Mouse (Mus musculus) cerebellum, adult 9-10 months (tissue): ENCODE results near the gene Afg1l.

Experiments
- DNase-seq: peaks from one replicate; pipeline ENCODE4 v3.0.0; 2022

Afg1l gene

DNA sequence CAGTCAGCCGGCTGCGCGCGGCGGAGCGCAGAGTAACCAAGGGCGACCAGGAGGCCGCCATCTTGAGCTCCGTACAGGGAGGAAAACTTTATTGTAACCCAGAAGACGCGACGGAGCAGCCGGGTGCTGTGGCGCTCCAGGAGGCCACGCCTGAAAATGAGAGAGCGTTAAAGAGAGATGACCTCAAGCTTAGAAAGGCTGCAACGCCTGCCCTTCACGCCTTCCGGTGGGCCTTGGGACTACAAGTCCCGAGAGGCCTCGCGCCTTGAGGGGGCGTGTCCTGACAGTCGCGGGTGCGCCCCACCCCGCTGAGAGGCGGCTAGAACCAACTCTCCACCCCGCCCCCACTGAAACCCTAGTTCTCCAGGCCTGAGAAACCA, at the start of gene Afg1l:
TSS of gene Afg1l (minus strand) at position 225 of the 380 bp plus-strand sequence.
- DNase-seq, result peak; percentile 96

DNA sequence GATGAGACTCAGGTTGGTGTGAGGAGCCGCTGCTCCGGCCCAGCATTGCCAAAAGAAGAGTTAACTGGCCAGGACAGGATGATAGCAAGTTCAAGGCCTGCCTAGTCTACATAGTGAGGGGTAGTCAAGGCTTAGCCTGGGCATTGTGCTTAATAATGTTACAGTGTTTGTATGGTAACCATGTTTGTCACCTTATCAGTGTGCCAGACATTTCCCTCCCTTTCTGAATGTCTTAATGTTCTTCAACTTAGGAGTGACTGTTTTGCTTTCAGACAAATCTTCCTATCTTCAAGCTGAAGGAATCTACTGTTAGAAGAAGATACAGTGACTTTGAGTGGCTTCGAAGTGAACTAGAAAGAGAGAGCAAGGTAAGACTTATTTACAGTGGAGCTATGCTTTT, 47.3 kb upstream of the Afg1l start:
- DNase-seq, result no peak

DNA sequence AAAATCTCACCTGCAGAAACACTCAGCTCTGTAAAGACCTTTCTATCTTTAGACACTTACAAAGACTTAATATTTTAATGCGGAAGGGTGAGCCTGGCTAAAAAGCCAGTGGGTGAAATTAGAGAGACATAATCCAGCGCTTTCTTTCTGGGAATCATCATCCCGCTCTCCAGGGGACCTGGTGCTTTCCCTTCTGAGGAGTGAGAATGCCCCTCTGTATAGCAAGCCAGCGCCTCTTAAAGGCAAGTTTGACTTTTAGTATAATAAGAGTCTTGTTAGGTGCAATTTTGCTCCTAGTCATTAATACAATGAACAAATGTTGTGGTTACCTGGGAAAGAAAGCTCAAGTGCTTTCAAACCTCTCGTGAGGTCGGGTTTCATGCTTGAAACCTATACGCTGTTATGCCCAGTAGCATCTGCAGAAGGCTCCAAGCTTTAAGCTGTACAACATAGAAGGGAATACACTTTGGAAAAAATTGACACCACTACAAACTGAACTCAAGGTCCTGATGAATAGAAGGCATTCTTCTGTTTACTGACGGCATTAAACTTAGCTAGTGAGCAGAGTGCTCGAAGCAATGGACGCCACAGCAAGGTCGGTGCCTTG, 45.3 kb upstream of the Afg1l start:
- DNase-seq, result no peak

DNA sequence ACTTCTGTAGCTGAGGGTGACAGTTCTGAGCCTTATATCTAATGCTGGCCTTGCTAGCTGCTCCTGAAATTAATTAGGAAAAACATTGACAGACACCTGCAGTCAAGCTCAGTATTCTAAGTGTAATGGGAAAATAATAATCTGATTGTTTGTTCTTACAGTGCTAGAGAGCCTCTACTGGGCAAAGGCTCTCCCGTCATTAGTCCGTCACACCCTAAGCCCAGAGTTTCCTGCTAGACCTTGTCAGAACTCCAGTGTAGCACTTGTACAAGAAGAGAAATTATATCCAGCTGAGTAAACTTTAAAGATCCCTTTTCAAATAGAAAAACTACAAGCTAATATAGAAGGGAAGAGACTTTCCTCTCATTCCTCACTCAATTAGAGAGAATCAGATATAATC, 44.5 kb upstream of the Afg1l start:
- no peak for DNase-seq

DNA sequence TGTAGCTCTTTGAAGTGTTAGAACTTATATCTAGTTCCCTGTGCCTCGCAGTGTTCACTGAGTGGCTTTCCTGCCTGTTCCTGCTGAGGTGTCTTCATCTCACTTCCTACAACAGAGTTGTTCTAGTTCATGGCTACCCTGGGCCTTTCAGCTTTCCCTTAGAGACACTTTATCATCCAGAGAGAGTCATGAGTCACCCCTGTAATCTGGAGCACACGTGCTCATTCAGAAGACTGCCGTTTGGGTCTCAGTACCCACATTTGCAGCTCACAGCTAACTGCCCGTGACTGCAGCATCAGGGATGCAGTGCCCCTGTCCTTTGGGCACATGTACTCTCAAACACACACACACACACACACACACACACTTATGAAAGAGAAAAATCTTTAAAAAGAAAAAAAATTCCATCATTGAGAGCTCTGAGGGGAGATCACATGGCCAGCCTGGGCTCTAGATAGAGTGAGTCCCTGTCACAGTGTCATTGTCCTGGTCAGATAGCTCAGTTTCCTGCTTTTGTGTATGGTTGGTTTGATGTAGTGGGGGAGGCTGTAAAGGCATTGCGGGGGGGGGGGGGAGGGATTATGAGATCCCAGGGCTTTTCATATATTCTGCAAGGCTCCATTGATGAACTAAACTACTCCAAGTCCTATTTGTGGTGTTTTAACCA, 43.1 kb upstream of the Afg1l start:
- DNase-seq, result no peak

DNA sequence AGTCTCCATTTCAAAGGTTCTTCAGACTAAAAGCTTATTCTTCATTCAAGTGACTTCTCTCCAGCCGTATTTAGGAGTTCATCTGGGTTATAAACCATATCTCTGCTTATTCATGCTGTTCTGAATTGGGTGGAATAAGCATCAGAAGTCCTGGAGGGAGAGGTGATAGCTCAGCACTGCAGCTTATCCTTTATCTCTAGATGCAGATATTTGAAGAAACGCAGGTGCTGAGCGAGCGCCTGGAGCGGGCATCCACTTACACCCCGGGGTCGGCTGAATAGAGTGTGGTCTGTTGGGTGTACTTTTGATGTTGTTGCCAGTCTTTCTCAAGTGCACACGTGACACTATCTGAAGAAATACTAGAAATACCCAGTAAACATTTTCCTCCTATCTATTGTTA, 40.0 kb upstream of the Afg1l start:
- no peak for DNase-seq

DNA sequence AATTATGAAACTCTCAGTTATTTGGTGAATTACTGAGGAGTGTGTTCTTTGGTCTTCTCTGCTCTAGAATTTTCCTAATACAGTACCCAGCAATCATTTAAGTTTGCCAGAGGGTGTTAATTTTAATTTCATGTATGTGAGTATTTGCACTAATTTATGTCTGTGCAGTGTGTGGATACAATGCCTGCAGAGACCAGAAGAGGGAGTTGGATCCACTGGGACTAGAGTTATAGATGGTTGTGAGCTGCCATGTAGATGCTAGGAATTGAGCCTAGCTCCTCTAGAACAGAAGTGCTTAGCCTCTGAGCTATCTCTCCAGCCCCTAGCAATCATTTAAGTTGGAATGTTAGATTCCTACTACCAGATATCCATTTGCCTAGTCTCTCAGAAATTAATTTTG, 35.8 kb upstream of the Afg1l start:
- DNase-seq, result no peak

DNA sequence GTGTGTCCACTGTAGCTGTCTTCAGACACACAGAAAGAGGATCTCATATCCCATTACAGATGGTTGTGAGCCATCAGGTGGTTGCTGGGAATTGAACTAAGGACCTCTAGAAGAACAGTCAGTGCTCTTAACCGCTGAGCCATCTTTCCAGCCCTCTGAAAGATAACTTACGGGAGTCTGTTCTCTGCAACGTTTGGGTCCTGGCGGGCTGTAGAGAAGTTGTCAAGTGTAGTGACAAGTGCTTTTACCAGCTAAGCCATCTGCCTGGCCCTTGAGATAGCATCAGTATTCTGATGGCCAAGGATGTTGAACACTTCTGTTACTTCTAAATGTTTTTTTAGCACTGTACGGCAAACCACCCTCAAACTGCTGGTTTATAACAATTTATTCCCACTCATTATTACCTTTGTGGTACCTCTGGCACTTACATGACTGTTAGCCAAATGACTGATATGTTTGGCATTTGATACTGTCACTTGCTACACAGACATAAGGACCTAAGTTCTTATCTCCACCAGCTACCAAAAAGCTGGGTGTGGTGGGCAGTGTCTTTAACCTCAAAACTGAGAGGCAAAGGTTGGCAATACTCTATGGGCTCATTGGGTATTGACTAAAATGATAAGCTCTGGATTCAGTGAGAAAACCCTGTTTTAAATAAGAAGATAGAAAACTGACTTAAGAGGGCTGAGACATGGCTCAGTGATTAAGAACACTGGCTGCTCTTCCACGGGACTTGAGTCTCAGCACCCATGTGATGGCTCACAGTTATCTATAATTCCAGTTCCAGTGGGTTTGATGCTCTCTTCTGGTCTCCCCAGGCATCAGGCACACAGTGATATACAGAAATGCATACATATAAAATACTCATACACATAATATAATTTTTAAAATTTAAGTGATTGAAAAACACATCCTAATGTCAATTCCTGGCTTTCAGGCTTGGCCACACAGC, 33.1 kb upstream of the Afg1l start:
- no peak for DNase-seq

DNA sequence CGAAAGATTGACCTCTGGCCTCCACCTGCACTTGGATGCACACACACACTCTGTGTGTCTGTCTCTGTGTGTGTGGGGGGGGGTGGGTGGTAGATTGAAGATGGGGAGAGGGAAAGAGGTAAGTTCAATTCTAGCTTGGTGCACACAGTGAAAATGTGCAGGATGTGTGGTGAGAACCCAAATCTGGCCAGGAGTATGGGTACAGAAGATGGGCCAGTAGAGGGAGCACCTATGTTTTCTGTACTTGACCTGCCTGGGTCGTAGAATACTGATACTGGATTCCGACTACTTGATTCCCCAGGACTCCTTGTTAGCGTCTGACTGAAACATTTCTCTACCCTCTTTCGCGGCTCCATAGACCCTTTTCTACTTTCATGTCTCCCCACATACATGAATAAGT, 31.8 kb upstream of the Afg1l start:
- no peak for DNase-seq

DNA sequence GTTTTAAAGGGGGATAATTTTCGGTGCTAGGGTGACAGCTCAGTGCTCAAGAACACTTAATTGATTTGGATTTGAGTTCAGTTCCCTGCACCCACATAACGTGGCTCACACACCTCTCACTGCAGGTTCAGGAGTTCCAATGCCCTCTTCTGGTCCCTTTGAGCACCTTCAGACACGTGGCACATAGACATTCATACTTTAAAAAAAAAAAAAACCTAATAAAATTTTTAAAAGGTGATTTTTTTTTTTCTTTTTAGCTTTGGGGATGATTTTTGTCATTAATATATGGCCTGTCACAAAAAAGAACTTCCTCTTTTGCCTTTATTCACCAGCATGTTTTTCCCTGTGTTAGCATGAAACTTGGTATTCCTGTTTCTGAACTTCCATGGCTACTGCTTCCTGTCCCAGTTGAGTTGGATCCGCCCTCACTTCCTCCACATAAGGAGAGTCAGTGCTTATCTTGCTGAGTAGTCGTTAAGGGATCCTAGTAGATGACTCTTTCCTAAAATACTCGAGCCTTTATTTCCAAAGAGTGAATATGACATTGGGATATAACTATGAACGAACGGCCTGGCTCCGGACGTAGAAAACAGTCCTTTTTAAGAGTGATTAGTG, 25.8 kb upstream of the Afg1l start:
- no peak for DNase-seq

DNA sequence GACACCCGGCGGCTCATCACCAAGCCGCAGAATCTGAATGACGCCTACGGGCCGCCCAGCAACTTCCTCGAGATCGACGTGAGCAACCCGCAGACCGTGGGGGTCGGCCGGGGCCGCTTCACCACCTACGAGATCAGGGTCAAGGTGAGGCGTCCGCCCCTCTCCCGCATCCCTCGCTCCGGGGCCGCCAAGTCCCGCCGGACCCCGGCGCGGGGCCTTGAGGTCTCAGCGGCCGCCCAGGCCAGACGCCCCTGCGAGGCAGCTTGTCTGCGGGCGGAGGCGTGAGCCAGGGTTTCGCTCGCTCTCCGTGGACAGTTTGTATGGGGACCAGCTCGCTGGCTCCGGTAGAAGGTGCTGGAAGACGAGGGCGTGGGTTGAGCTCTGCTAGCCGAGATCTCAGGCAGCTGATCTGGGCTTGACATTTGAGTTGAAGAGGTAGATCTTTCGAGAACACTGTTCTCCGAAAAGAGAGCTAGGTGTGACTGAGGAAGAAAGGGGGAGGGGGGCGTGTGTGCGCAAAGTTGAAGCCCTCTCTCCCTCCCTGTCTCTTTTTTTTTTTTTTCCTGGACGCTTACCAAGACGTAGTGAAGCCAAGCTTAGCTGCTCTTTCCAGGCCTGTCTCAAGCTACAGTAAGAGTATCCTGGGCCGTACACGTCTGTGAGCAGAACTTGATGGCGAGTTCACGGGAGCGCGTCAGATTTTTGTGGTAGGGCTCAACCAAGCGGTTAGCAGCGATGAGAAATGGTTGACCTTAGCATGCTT, 24.2 kb upstream of the Afg1l start:
- peak; percentile 76 for DNase-seq

DNA sequence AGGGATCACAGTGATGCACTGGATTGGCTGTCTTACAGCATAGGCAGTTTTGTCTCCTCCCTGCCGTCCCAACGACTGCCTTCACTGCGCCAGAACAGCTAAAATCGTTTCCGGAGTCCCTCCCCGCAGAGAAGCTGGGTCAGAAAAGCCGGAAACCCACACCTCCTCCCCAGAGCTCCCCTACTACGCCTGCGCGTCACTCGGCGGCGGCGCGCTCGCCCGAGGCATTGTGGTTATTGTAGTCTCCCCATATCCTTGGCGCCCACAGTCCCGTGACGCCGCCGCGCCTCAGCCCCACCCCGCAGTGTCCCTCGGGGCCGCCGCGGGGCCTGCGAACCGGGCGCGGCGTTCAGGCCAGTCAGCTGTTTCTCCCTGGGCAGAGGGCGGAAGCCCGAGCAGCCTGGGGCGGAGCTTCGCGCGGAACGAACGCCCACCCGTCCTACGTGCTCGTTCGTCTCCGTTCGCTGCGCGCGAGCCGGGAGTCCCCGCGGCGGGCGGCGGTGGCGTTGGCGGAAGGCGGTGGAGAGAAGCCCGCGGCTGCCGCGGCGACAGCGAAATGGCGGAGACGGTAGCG, 23.5 kb upstream of the Afg1l start, which contains the start of gene Snx3:
TSS of gene Snx3 (plus strand) at position 256 of the 574 bp plus-strand sequence.
- peak; percentile 97 for DNase-seq

DNA sequence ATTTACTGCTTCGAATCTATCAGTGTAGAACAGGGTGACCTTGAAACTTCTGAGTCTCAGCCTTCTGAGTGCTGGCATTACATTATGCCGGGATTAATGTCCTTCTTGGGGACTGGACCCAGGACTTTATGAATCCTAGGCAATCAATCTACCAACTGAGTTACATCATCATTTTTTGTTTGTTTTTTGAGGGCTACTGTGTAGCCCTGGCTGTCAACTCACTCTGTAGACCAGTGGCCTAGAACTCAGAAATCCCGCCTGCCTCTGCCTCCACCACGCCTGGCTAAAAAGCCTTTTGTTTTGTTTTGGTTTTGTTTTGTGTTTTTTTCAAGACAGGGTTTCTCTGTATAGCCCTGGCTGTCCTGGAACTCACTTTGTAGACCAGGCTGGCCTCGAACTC, 22.8 kb upstream of the Afg1l start:
- no peak for DNase-seq

DNA sequence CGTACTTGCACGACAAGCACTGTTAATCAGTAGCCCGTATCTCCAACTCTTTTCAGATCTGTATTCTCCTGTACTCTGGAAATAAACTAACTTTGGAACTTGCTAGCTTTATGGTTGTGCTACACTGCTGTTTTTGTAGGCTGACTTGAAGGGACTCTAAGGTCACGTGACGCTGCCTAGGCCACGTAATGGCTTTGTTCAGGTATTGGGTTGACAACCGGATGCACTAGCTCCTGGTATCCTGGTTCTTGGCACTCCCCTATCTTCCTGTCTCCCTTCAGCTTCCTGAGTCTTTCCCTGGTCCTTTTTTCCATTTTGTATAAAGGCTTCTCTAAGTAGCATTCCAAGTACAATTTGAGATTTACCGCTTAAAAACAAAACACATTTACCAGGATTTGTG, 22.2 kb upstream of the Afg1l start:
- DNase-seq, result peak; percentile 48

DNA sequence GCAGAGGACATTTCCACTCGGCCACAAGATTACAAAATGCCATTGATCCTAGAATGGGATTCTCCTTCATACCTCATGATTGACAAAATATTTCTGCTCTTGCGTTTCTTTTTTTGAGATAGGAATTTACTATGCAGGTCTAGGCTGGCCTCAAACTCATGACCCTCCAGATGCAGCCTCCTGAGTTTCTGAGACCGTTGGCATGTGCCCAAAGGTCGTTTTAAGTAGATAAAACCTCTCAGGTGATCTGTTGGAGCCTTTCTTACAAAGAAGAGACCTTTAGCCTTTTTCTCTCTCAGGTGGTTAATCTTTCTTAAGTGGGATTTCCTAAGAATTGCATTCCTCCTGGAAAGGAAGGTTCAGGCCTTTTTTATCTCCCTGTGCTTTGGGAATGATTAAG, 14.6 kb upstream of the Afg1l start:
- DNase-seq, result no peak

DNA sequence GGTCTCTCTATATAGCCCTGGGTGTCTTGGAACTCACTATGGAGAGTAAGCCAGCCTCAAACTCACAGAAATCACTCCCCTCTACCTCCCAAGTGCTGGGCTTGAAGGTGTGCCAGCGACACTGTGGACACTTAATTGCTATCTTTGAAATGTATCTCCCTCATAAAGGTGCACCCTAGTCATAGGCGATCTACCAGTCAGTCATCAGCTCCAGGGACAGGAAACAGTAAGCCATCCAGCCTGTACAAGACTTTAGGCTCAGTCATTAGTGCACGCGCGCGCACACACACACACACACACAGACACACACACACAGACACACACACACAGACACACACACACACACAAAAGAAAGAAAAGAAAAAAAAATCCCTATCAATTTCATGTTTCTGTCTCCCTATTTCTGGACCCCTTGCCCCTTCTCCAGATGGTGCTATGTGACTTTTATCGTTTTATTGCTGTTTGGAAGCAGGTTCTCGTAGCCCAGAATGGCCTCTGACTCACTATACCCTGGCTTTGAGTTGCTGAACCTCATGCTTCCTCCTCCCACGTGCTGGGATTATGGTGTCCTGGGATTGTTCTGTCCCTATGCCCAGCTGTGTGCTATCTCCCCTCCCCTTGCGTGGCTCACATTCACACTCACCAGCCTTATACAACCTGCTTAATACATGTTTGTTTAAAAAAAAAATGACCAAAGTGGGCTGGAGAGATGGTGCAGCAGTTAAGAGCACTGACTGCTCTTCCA, 13.8 kb upstream of the Afg1l start:
- DNase-seq, result no peak

DNA sequence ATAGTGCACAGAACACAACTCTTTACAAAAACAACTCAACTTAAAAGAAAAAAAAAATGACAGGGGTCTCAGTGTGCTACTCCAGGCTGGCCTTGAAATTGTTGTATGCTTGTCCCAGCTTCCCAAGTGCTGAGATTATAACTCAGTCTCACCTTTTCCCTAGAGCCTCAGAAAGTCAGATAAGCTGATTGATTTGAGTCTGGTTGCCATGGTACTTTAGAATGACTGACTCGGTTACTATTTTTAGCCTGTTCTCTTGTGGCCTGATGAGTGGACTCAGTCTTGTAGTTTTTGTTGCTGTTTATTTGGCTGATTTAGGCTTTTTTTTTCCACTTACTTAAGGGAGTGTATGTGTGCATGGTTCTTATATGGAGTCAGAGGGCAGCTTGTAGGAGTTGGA, 12.8 kb upstream of the Afg1l start:
- DNase-seq, result no peak

DNA sequence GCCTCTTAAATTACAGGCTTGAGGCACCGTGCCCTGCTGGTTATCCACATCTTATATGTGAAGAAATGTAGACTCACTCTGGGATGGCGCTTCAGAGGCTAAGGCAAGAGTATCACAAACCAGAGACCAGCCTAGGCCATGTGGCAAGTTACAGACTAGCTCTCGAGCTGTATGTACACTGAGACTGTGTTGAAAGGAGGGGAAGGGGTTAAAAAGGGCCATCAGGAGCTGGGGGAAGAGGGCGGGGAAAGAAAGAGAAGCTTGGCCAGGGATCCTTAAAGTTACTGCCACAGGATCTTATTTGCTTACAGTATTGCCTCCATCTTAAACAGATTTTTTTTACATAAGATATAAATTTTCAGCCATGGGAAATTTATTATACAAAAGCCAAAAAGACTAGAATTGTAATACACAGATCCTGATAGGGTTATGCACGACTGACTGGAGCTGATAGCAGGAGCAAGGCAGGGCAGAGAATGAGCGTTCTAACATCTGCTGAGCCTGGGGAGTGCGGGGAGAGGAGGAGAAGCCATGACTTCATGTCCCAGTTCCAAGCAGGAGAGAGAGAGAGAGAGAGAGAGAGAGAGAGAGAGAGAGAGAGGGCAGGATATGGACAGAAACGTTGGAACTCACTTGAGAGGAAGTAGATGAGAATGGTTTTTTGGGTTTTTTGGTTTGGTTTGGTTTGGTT, 10.4 kb upstream of the Afg1l start:
- DNase-seq, result no peak

DNA sequence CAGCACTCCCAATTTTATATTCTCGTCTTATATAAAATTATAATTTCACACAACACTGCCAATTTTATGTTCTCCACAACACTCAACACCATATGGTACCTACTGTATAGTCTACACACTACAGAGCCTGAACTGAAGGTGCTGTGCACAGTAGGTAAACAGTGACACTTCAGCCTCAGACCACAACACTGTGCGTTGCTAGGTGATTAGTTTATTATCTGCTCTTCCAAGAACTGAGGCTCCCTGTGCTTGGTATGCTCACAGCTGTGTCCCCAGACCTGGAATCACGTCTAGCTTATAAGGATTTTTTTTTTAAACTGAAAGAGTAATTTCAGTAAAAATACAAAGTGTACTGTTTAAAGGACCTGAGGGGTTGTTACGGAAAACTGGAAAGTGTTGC, 2.4 kb upstream of the Afg1l start:
- no peak for DNase-seq

DNA sequence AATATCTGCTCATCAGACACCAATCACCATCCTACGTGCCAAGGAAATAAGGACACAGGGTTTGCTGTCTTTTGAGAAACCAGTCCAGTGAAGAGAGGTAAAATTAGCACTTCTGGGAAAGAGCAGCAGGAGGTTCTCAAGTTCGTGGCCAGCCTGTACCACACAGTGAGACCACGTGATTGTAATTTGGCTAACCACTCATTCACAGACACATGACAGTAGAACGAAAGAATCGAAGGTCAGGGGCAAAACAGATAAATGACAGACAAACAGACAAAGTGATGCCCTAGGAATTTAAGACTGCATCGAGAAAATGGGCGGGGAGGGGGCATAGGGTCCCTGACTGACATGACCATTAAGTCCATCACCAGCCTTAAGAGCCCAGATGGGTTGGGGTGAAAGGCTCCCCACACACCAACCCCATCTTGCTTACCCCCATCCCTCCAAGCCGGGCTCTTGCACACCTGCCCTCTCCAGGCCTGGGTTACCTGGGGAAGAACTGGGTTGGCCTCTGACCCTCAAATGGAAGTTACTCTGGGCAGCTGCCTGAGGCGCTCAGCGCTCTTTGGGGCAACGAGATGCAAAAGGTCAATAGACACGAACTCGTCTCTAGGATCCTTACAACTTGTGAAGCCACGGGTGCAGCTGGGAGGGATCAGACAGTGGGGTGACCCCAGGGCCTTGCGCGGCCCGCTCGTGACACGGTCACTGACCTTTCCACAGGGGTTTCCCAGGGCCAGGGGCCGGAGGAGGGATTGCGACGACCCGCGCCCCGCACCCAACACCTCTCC, 620 bp downstream of the Afg1l start:
- peak; percentile 52 for DNase-seq
